ENCODE assay signal across 8 mouse cellular contexts in genomic region chr8:57487441-57488155, GRCm38 (mm10). TPM values are rescaled to one million over a fixed set of nuclear protein-coding genes. Genes with fewer than 3 reads are reported as not detected.
DNase-seq lines count a peak whose midpoint lies in the region; ATAC-seq lines count a peak whose summit lies in the region.

Gene Sap30 (minus strand): TSS chr8:57487860.

- H3K36me3 ChIP-seq in heart, embryonic 10.5 days, result peaks cover 16% of the 10 kb centered on the region
- peaks cover 6% of the 10 kb centered on the region; the same call in 1 of the 2 replicates for H3K36me3 ChIP-seq in kidney, embryonic 15.5 days

- peak within 1 kb of the TSS; percentile 92 for H3K4me3 ChIP-seq in heart, embryonic 10.5 days
- H3K4me3 ChIP-seq in kidney, embryonic 15.5 days (replicated peaks), result peak within 1 kb of the TSS; percentile 68

- peak; percentile 100 for DNase-seq in B cell, adult 2 months
- DNase-seq in brain, adult 2 months (ENCODE audit: low read depth, low spot score), result peak; percentile 99
- peak; percentile 99 for DNase-seq in heart, embryonic 10.5 days (ENCODE audit: low spot score)
- peak; percentile 98 for DNase-seq in liver
- DNase-seq in spleen, postnatal 4 days (ENCODE audit: low spot score in 2 of 2), result peak; percentile 98 to 99

- peak within 1 kb of the TSS; percentile 66 for H3K9ac ChIP-seq in kidney, embryonic 15.5 days

- peak within 1 kb of the TSS; percentile 90 for H3K4me2 ChIP-seq in kidney, embryonic 15.5 days

- no peaks in the 10 kb centered on the region for H3K9me3 ChIP-seq in heart, embryonic 10.5 days
- no peaks in the 10 kb centered on the region for H3K9me3 ChIP-seq in kidney, embryonic 15.5 days (replicated peaks)

- WGBS in heart, embryonic 10.5 days, result under 1% methylated on average over 66 of the region's 66 CpGs
- WGBS in kidney, embryonic 15.5 days, result under 1% methylated on average over 66 of the region's 66 CpGs

- H3K27me3 ChIP-seq in heart, embryonic 10.5 days (ENCODE audit: insufficient read depth, poor library complexity, severe bottlenecking), result no peaks in the 10 kb centered on the region
- H3K27me3 ChIP-seq in kidney, embryonic 15.5 days, result no peaks in the 10 kb centered on the region

- H3K4me1 ChIP-seq in heart, embryonic 10.5 days, result peaks cover 16% of the 10 kb centered on the region; the same call in 1 of the 2 replicates
- peaks cover 9% of the 10 kb centered on the region for H3K4me1 ChIP-seq in kidney, embryonic 15.5 days

- ATAC-seq in erythroblast, adult 5-6 weeks (replicated peaks; ENCODE audit: low FRiP score, poor library complexity, severe bottlenecking), result peak; percentile 95
- ATAC-seq in kidney, embryonic 15.5 days (replicated peaks; ENCODE audit: low FRiP score), result peak; percentile 97
- peak; percentile 99 for ATAC-seq in monocyte, adult 5-6 weeks (replicated peaks; ENCODE audit: insufficient number of reproducible peaks, low FRiP score, low TSS enrichment, poor library complexity, severe bottlenecking)

- H3K27ac ChIP-seq in heart, embryonic 10.5 days, result peak within 1 kb of the TSS; percentile 96
- peak within 1 kb of the TSS; percentile 97 for H3K27ac ChIP-seq in kidney, embryonic 15.5 days

RNA-seq across cellular contexts. Expression of gene Sap30, which starts in this region (rescaled TPM):
- 13.8 and 19.9 TPM in 2 replicates for total RNA-seq in erythroblast, adult 5-6 weeks (2015; ENCODE audit: low replicate concordance)
- total RNA-seq in erythroblast, adult 5-6 weeks (2017; ENCODE audit: low replicate concordance), result 13.5 and 35.7 TPM in 2 replicates
- polyA plus RNA-seq in heart, embryonic 10.5 days (2016; fragmentation: Nextera tagmentation; extraction: Ambion mirVana), result 45.3 and 66.4 TPM in 2 replicates
- polyA plus RNA-seq in kidney, embryonic 15.5 days (2015; fragmentation: Nextera tagmentation; extraction: Ambion mirVana), result 35.9 and 37.0 TPM in 2 replicates
- 66.6 to 145 TPM (median 139 TPM) in 3 replicates for total RNA-seq in monocyte, adult 5-6 weeks (2017)

Comparison
In these comparisons a context has a peak if more than half of its experiments do, and no peak if none do; other contexts are left out.
1. Peak in every context shown above with its lines: DNase-seq, ATAC-seq, H3K4me3 ChIP-seq and H3K27ac ChIP-seq.